Mouse (Mus musculus): ENCODE measurements around the gene Gm29609.

DNA sequence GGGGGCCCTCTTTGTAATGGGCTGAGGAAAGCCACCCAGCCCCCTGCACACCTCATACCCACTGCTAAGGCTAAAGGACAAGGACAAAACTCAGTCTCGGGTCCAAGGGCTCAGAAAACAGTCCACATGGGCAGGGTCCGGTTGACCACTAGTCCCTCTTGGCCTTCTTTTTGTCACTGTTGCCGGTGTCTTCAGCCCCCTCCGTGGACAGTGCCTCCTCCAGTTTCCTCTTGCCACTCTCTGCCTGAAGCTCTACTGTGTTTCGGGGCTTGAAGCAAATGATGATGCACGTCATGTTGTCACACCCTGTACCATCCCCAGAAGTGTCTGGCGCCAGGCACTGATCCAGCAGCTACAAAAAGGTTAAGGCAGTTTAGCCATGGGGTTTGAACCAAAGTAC is 23.2 kb upstream of the Gm29609 start:
- TF ChIP-seq CTCF (conservative IDR thresholded peaks at IDR 0.05; ENCODE audit: low read length) (no peak), NANOG (IDR thresholded peaks at IDR 0.05; ENCODE audit: borderline replicate concordance, low read length) (no peak), POU5F1 (IDR thresholded peaks at IDR 0.05; ENCODE audit: borderline replicate concordance, low read length) (no peak)

Data from E14TG2a.4 (cell line).